Mouse (Mus musculus): ENCODE measurements around the gene Krtap20-2.
"Not testable (repeated sequence)": the region's sequence is repeated elsewhere in the genome, so short reads cannot be mapped to it uniquely, and the experiment has no call there.

The Krtap20-2 gene

DNA sequence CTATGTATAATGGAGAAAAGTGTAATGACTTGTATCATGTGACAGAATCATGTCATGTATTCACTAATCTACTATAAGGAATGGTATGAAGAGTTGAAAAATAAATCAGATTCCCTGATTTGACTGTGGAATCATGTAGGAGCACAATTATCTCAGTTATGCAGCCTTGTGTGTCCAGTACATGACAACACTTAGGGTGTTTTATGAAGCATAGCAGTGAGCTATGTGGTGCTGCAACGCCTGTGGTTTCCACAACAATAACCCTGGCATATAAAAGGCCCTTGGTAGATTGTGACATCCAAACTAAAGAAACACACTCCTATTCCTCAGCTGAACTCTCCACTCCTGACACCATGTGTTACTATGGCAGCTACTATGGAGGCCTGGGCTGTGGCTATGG lies at the start of gene Krtap20-2:
TSS of gene Krtap20-2 (plus strand) at position 301 of the 400 bp plus-strand sequence.
- no peak for DNase-seq (ENCODE audit: low spot score)

DNA sequence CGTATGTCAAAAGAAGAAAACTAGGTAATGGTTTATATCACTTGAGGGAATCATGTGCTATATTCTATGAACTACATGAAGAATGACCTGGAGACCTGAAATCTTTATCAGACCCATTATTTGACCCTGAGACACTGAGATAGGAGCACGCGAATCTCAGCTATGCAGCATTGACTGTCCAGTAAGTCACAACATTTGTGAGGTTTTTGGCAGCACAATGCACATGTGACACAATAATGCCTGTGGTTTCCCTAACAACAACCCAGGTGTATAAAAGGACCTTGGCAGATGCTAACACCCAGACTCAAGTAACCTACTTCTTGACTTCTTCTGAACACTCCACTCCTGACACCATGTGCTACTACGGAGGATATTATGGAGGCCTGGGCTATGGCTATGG lies 48.0 kb upstream of the Krtap20-2 start, which contains the start of gene Gm9789:
TSS of gene Gm9789 (plus strand) at position 301 of the 400 bp plus-strand sequence.
- no peak for DNase-seq (ENCODE audit: low spot score)

DNA sequence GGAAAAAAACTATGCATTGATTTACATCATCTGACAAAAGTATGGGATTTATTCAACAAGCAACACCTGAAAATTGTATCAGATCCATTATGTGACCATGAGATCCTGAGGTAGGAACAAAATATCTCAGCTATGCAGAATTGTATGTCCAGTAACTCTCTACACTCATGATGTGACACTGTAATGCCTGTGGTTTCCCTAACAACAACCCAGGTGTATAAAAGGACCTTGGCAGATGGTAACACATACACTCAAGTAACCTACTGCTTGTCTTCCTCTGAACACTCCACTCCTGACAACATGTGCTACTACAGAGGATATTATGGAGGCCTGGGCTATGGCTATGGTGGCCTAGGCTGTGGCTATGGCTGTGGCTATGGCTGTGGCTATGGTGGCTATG lies 36.5 kb upstream of the Krtap20-2 start, which contains the start of gene Gm7735:
TSS of gene Gm7735 (plus strand) at position 301 of the 400 bp plus-strand sequence.
- DNase-seq (ENCODE audit: low spot score), result not testable (repeated sequence)

DNA sequence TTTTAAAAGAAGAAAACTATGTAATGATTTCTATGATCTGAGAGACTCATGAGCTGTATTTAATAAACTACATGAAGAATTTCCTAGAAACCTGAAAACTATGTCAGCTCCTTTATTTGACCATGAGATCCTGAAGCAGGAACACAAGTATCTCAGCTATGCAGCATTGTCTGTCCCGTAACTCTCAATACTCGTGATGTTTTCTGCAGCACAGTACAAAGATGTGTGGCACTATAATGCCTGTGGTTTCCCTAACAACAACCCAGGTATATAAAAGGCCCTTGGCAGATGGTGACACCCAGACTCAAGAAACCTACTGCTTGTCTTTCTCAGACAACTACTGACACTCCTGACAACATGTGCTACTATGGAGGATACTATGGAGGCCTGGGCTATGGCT lies 31.2 kb upstream of the Krtap20-2 start, which contains the start of gene 1110057P08Rik:
TSS of gene 1110057P08Rik (plus strand) at position 301 of the 400 bp plus-strand sequence.
- DNase-seq (ENCODE audit: low spot score), result no peak

DNA sequence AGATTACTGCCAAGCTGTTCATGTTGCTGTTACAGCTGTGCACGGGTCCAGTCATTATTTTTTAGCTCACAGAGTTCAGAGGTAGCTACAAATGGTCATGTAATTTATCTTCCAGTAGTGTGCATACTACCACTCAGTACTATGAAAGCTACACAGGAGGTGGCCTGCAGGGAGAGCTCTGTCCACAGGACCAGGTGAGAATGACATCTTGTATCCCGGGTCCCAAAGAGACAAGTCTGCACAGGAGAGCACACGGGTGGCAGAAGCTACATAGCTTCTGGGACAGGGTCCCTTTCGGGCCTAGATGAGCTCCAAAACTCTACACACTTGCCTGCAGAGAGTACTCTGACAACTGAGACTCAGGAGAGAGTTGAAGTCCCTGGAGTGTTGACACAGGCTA lies 17.0 kb upstream of the Krtap20-2 start:
- no peak for DNase-seq (ENCODE audit: low spot score)

Data from embryo, embryonic 10 days (tissue).